Mouse (Mus musculus) cerebellum, adult 2 months (tissue): ENCODE measurements at regions not wholly inside any gene's neighbourhood (a gene's known extent, or its start where the extent isn't known, plus 50 kb on each side); places are given as distances from the start of the nearest gene placed in this dataset.
A peak's percentile ranks its signal among the peaks of the same experiment; 100 is the strongest.

Experiments used
- DNase-seq, 2 experiments: peaks; one replicate each; pipeline ENCODE4 v3.0.0; 2021
- H3K27ac ChIP-seq: fragments of 200-500 bp; 2 replicates; pipeline ENCODE4 v1.5.1; 2012; ENCODE audit warnings: low read length, control low read depth, inconsistent platforms; ENCODE audit not compliant: insufficient read depth
- H3K27me3 ChIP-seq: fragments of 200-500 bp; 2 replicates; pipeline ENCODE4 v1.6.1; 2012; ENCODE audit warnings: inconsistent platforms, mild to moderate bottlenecking, low read length, moderate library complexity; ENCODE audit not compliant: control insufficient read depth, insufficient read depth
- H3K4me1 ChIP-seq: fragments of 200-500 bp; 2 replicates; pipeline ENCODE4 v1.6.1; 2011; ENCODE audit warnings: low read length; ENCODE audit not compliant: control insufficient read depth, insufficient read depth
- H3K4me3 ChIP-seq: fragments of 200-500 bp; replicated peaks from 2 replicates; pipeline ENCODE3; 2011; ENCODE audit warnings: mild to moderate bottlenecking, low read depth, low read length, control low read depth; ENCODE audit not compliant: insufficient read depth
- CTCF ChIP-seq: fragments of 200-500 bp; IDR thresholded peaks from 2 replicates; pipeline ENCODE4 v1.5.1; 2011; ENCODE audit warnings: low read depth, mild to moderate bottlenecking, control low read depth, low read length, moderate library complexity, borderline replicate concordance; ENCODE audit not compliant: insufficient read depth
- POLR2A ChIP-seq: fragments of 200-500 bp; IDR thresholded peaks from 2 replicates; pipeline ENCODE4 v1.6.1; 2011; ENCODE audit warnings: low read length, control low read depth, borderline replicate concordance; ENCODE audit not compliant: insufficient read depth
- WGBS: fragments of 180-500 bp; shearing (Covaris S2); methylation state at CpG from one replicate; pipeline ENCODE4 v1.1.7; 2018; 5-methylcytosine and 5-hydroxymethylcytosine counted together

DNA sequence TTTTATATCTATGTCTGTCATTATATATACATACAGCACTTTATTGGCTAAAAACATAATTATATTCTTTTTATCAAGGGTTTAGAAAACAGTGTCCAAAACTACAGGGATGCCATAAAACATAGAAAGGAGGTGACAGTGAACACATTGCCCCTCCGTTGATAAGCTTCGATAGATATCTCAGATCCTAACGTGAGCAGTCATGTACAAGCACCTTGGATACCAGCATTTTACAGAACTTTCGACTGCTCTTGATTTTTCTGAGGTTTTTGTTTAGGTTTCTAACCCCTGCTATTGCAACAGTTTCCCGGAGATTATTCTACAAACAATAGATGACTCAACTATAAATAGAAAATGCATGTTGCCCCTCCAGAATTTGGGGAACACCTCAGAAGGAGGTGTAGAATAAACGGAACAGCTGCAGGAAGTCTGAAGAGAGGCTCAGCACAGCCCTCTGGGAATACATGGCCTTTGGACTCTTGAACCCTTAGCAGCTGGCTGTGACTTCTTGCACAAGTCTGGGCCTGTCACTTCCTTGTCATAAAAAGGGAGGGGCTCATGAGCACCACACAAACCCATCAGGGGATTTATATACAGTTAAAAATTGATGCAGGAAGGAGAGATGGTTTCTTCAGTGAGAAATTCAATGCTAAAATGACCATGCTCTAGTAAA is 87.1 kb upstream of the Gpc5 start:
- no peaks in the 10 kb centered on the region for H3K4me1 ChIP-seq
- no peak for DNase-seq
- no peaks in the 10 kb centered on the region for H3K27me3 ChIP-seq
- no peak overlapping the region for H3K27ac ChIP-seq
- 71% methylated on average over 6 of the region's 6 CpGs for WGBS
- TF ChIP-seq POLR2A, result no peak
- H3K4me3 ChIP-seq, result no peak overlapping the region

DNA sequence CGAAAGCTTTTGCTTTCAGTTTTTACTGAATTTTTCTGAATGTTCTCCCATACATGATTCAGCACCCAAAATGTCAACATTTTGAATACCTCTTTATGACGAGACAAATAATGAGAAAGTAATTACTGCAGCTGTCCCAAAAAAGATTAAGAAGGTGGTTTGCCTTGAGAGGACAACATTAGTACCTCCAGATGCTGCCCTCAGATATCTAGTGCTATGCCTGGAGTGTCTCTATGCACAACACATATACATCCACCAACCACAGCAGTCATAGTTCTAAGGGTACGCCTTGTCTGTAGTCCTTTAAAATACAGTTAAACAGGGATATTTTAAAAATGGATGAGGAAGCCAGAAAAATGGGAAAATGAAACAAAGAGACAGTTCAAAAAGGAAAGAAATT is 81.1 kb upstream of the Gpc5 start:
- no peak for DNase-seq

DNA sequence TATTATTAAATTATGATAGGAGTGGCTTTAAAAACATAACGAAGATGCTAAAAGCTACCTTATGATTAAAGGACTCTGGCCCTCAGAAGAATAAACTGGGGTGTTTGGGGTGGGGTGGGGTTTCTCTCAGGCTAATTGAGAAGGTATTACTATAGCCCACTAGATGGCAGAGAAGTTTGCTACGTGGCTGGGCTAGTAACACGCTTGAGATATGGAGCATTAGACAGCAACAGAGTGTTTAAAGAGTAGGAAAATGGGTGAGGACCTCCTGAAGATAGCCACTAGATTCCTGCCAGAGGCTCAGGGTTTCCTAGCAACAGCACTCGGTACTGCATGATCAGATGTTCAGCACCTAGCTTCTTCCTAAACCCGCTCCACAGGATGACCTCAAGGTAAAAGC is 76.7 kb upstream of the Gpc5 start:
- H3K4me1 ChIP-seq, result no peaks in the 10 kb centered on the region
- no peak for DNase-seq

More for the DNA sequence above, 81.1 kb upstream of the Gpc5 start:
- Histone ChIP-seq H3K27me3 (no peaks in the 10 kb centered on the region), H3K4me1 (no peaks in the 10 kb centered on the region), H3K4me3 (no peak overlapping the region), H3K27ac (no peak overlapping the region)
- WGBS, result 84% methylated on average over 3 of the region's 3 CpGs
- TF ChIP-seq POLR2A (no peak), CTCF (no peak)

DNA sequence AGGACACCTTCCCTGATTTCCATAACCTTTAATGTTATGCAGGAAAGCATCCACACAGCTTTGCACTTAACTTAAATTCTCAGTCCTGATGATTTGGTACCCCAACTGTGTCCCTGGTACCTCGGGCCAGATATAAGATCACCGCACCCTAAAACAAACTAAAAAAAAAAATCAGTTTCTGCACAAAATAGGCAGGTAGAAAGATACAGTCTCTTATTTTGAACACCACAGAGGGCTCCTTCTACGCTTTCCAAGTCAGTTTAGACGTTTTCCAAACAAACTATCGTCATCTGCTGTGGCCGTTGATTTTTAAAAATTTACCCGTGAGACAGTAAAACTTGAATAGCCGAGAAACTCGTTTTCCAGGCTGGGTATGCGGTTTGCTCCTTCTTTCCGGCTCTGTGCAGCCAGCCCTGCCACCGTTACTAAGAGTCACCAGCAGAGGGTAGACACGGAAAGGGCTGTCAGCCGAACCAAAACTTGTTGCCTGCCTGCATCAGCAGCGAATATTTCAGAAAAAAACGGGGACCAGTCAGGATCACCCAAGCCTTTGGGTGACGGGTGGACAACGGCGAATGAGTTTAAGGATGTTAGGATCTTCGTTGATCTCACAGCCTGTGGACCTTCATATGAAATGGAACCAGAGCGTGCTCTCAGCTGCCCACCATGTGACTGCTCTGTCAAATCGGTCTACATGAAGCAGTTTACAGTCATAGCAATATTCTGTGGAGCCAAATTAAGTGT is 74.4 kb upstream of the Gpc5 start:
- TF ChIP-seq CTCF (peak; percentile 62), POLR2A (no peak)
- H3K27ac ChIP-seq, result no peak overlapping the region
- WGBS, result 9% methylated on average over 22 of the region's 22 CpGs

More for the DNA sequence above, 76.7 kb upstream of the Gpc5 start:
- Histone ChIP-seq H3K27me3 (no peaks in the 10 kb centered on the region; the same call in 1 of the 2 replicates), H3K27ac (no peak overlapping the region), H3K4me3 (no peak overlapping the region)
- WGBS, result 35% methylated on average over 5 of the region's 5 CpGs
- no peak for TF ChIP-seq CTCF
- TF ChIP-seq POLR2A, result no peak

DNA sequence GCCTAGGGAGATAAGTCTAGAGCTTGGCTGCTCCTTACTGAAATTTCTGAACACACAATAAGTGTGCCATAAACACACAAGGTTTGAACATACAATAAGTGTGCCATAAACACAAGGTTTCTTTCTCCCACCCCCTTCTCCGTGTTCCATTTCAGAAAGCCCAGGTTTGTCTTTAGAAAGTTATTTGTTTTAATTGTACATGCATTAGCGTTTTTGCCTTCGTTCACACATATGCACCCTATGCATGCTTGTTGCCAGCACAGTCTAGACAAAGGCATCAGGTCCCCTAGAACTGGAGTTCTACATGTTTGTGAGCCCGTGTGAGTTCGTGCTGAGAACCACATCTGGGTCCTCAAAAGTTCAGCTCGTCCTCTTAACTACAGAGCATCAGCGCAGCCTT is 64.0 kb upstream of the Gpc5 start:
- Histone ChIP-seq H3K4me3 (no peak overlapping the region), H3K27ac (no peak overlapping the region), H3K4me1 (no peaks in the 10 kb centered on the region), H3K27me3 (no peaks in the 10 kb centered on the region)
- no peak for DNase-seq
- 80% methylated on average over 7 of the region's 7 CpGs for WGBS
- TF ChIP-seq POLR2A (no peak), CTCF (no peak)

More for the DNA sequence above, 74.4 kb upstream of the Gpc5 start:
- no peaks in the 10 kb centered on the region for H3K4me1 ChIP-seq
- H3K4me3 ChIP-seq, result peak overlapping the region; percentile 49
- DNase-seq, result peak; percentile 52 to 62
- H3K27me3 ChIP-seq, result no peaks in the 10 kb centered on the region; the same call in 1 of the 2 replicates

DNA sequence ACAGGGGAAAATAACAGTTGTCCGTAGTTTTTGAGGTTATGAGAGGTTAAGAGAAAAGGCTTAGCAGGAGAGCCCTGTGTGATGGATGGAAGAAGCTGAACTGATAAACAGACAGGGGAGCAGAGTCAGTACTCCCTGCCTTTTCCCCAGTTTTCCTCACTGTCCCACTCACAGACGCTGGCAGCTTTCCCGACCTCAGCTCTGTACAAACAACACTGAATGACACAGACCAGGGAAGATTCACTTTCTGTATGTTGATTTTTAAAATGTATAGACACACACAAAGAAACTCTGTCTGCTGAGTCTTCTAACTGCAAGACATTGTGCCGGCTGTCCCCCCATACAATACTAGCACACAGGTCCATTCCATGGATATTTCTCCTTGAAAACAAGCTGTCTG is 60.3 kb upstream of the Gpc5 start:
- no peak overlapping the region for H3K4me3 ChIP-seq
- WGBS, result 49% methylated on average over 4 of the region's 4 CpGs
- TF ChIP-seq POLR2A (no peak), CTCF (no peak)
- H3K27me3 ChIP-seq, result no peaks in the 10 kb centered on the region
- DNase-seq, result no peak
- H3K27ac ChIP-seq, result no peak overlapping the region
- H3K4me1 ChIP-seq, result no peaks in the 10 kb centered on the region

DNA sequence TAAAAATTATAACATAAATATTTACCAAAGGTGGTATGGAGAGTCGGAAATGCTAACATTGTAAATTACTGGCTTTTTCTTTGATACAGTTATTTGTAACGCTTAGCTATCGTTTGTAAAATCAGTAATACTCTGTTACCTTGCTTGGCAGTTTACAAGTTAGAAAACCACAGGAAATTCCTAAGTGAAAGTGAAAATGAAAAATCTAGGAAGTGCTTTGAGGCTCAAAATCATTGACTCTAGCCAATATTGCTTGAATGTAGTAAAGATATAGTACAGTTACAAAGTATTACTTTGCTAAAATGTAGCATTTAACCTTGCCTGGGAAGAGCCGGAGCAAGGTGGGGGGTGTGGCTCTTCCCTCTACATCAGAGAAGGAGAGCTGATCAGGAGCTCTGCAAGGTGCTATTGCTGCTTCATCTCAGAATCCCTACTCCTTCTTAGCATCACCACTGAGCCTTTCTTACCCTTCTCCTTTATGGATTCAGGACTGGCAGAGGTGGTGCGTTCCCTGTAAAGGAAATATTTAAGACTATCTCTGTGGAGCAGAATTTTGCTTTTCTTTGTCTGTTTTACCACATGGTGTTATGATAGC is 58.5 kb upstream of the Gpc5 start:
- no peaks in the 10 kb centered on the region for H3K4me1 ChIP-seq
- no peak overlapping the region for H3K4me3 ChIP-seq
- H3K27me3 ChIP-seq, result no peaks in the 10 kb centered on the region
- DNase-seq, result no peak
- no peak for TF ChIP-seq CTCF
- no peak for TF ChIP-seq POLR2A
- 93% methylated on average over 5 of the region's 5 CpGs for WGBS
- no peak overlapping the region for H3K27ac ChIP-seq
